Mouse (Mus musculus) midbrain, embryonic 10.5 days (tissue): Measurements from ENCODE around the gene Hrk. TPM values are rescaled to one million over a fixed set of nuclear protein-coding genes. Genes with fewer than 3 reads are reported as not detected.

Experiments
- DNase-seq: peaks from one replicate; pipeline ENCODE4 v3.0.0-alpha.2; 2017; ENCODE audit warnings: low spot score
- H3K27ac ChIP-seq: fragments of 300-500 bp; sonication (generic); replicated peaks from 2 replicates; pipeline ENCODE4 v1.5.1; 2016; ENCODE audit warnings: mild to moderate bottlenecking
- H3K27me3 ChIP-seq: fragments of 300-500 bp; sonication (generic); 2 replicates; pipeline ENCODE4 v1.6.1; 2016; ENCODE audit warnings: low read depth, mild to moderate bottlenecking; ENCODE audit not compliant: poor library complexity, severe bottlenecking
- H3K36me3 ChIP-seq: fragments of 300-500 bp; sonication (generic); 2 replicates; pipeline ENCODE4 v1.6.1; 2016; ENCODE audit warnings: mild to moderate bottlenecking, moderate library complexity
- H3K4me1 ChIP-seq: fragments of 300-500 bp; sonication (generic); 2 replicates; pipeline ENCODE4 v1.6.1; 2016
- H3K4me3 ChIP-seq: fragments of 300-500 bp; sonication (generic); 2 replicates; pipeline ENCODE4 v1.5.1; 2016; ENCODE audit warnings: mild to moderate bottlenecking, moderate library complexity
- H3K9me3 ChIP-seq: fragments of 300-500 bp; sonication (generic); replicated peaks from 2 replicates; pipeline ENCODE4 v1.6.1; 2016; ENCODE audit warnings: mild to moderate bottlenecking
- WGBS: fragments of 180-500 bp; shearing (Covaris S2); methylation state at CpG from one replicate; pipeline ENCODE4 v1.1.7; 2016; 5-methylcytosine and 5-hydroxymethylcytosine counted together
- polyA plus RNA-seq: library from polyadenylated mRNA; unstranded; fragments of >200 nt; fragmentation: Nextera tagmentation; extraction: Ambion mirVana; gene quantifications from 2 replicates; pipeline ENCODE4 v1.2.1, GENCODE M21; 2016

The Hrk gene
- polyA plus RNA-seq, 1 experiment from 2014 or later: 0.06 TPM

- H3K27me3 ChIP-seq: peaks cover 93% of the 10 kb centered on the region
- H3K9me3 ChIP-seq: no peaks in the 10 kb centered on the region
- DNase-seq: peak; percentile 49
- H3K4me3 ChIP-seq: peak overlapping the region; percentile 59
- no peak overlapping the region; the same call in 1 of the 2 replicates for H3K27ac ChIP-seq
- H3K36me3 ChIP-seq: no peaks in the 10 kb centered on the region
- WGBS: 6% methylated on average over 116 of the region's 117 CpGs
- H3K4me1 ChIP-seq: peaks cover 50% of the 10 kb centered on the region
These were observed 5.1 kb downstream of the Hrk start for GRCm38 (mm10) chr5:118169222-118170221.

- Histone ChIP-seq H3K9me3 (peaks cover 5% of the 10 kb centered on the region), H3K4me3 (peak overlapping the region; percentile 37), H3K27me3 (peaks cover 98% of the 10 kb centered on the region), H3K36me3 (no peaks in the 10 kb centered on the region), H3K4me1 (peaks cover 57% of the 10 kb centered on the region), H3K27ac (no peak overlapping the region)
- DNase-seq: peak; percentile 47
- WGBS: 1% methylated on average over 25 of the region's 25 CpGs
These were observed 6.6 kb downstream of the Hrk start for GRCm38 (mm10) chr5:118170888-118171529.

GRCm38 (mm10) chr5:118171665-118172064 lies 7.2 kb downstream of the Hrk start:
- H3K4me3 ChIP-seq: peak overlapping the region; percentile 37
- under 1% methylated on average over 36 of the region's 36 CpGs for WGBS
- peak; percentile 24 for DNase-seq
- H3K4me1 ChIP-seq: peaks cover 57% of the 10 kb centered on the region
- no peaks in the 10 kb centered on the region for H3K36me3 ChIP-seq
- H3K27ac ChIP-seq: no peak overlapping the region
- H3K27me3 ChIP-seq: peaks cover 93% of the 10 kb centered on the region
- peaks cover 5% of the 10 kb centered on the region for H3K9me3 ChIP-seq

- Histone ChIP-seq H3K36me3 (no peaks in the 10 kb centered on the region), H3K9me3 (peaks cover 5% of the 10 kb centered on the region), H3K27ac (no peak overlapping the region), H3K27me3 (peaks cover 91% of the 10 kb centered on the region), H3K4me3 (peak overlapping the region; percentile 37), H3K4me1 (peaks cover 57% of the 10 kb centered on the region)
- DNase-seq: peak; percentile 27
- under 1% methylated on average over 27 of the region's 27 CpGs for WGBS
These were observed 7.8 kb downstream of the Hrk start for GRCm38 (mm10) chr5:118172078-118172723.

GRCm38 (mm10) chr5:118174310-118175009 lies 10.0 kb downstream of the Hrk start:
- H3K27me3 ChIP-seq: peaks cover 68% of the 10 kb centered on the region
- peak overlapping the region; percentile 51 for H3K4me3 ChIP-seq
- peaks cover 51% of the 10 kb centered on the region for H3K4me1 ChIP-seq
- under 1% methylated on average over 22 of the region's 22 CpGs for WGBS
- H3K36me3 ChIP-seq: no peaks in the 10 kb centered on the region
- H3K27ac ChIP-seq: peak overlapping the region; percentile 63; the same call in 1 of the 2 replicates
- DNase-seq: peak; percentile 51
- H3K9me3 ChIP-seq: peaks cover 5% of the 10 kb centered on the region

GRCm38 (mm10) chr5:118175137-118175536 lies 10.7 kb downstream of the Hrk start:
- H3K27ac ChIP-seq: no peak overlapping the region; the same call in 1 of the 2 replicates
- H3K36me3 ChIP-seq: no peaks in the 10 kb centered on the region
- peaks cover 5% of the 10 kb centered on the region for H3K9me3 ChIP-seq
- H3K4me1 ChIP-seq: peaks cover 46% of the 10 kb centered on the region
- 22% methylated on average over 2 of the region's 2 CpGs for WGBS
- peak overlapping the region; percentile 51 for H3K4me3 ChIP-seq
- DNase-seq: no peak
- H3K27me3 ChIP-seq: peaks cover 61% of the 10 kb centered on the region

GRCm38 (mm10) chr5:118177640-118178039 lies 13.2 kb downstream of the Hrk start:
- Histone ChIP-seq H3K9me3 (peaks cover 5% of the 10 kb centered on the region), H3K4me1 (peaks cover 21% of the 10 kb centered on the region), H3K27me3 (peaks cover 36% of the 10 kb centered on the region), H3K4me3 (no peak overlapping the region), H3K36me3 (no peaks in the 10 kb centered on the region), H3K27ac (no peak overlapping the region)
- 82% methylated on average over 7 of the region's 7 CpGs for whole genome bisulfite sequencing
- DNase-seq: no peak

GRCm38 (mm10) chr5:118186903-118187633 lies 22.6 kb downstream of the Hrk start:
- DNase-seq: no peak
- H3K9me3 ChIP-seq: no peaks in the 10 kb centered on the region
- no peak overlapping the region for H3K27ac ChIP-seq
- peaks cover 12% of the 10 kb centered on the region for H3K27me3 ChIP-seq
- peaks cover 17% of the 10 kb centered on the region for H3K4me1 ChIP-seq
- no peak overlapping the region for H3K4me3 ChIP-seq
- WGBS: 86% methylated on average over 9 of the region's 9 CpGs
- no peaks in the 10 kb centered on the region for H3K36me3 ChIP-seq

- no peak for DNase-seq
- Histone ChIP-seq H3K27me3 (peaks cover 18% of the 10 kb centered on the region), H3K9me3 (no peaks in the 10 kb centered on the region), H3K4me1 (peaks cover 26% of the 10 kb centered on the region), H3K36me3 (no peaks in the 10 kb centered on the region), H3K27ac (no peak overlapping the region), H3K4me3 (no peak overlapping the region)
- 67% methylated on average over 6 of the region's 6 CpGs for WGBS
These were observed 23.9 kb downstream of the Hrk start for GRCm38 (mm10) chr5:118188356-118188755.

GRCm38 (mm10) chr5:118190491-118190890 lies 26.0 kb downstream of the Hrk start:
- 83% methylated on average over 9 of the region's 9 CpGs for WGBS
- Histone ChIP-seq H3K4me1 (peaks cover 30% of the 10 kb centered on the region), H3K27me3 (peaks cover 21% of the 10 kb centered on the region)

GRCm38 (mm10) chr5:118192221-118192620 lies 27.8 kb downstream of the Hrk start:
- WGBS: 31% methylated on average over 18 of the region's 18 CpGs
- Histone ChIP-seq H3K4me1 (peaks cover 29% of the 10 kb centered on the region), H3K27ac (no peak overlapping the region), H3K27me3 (peaks cover 21% of the 10 kb centered on the region), H3K4me3 (no peak overlapping the region), H3K9me3 (no peaks in the 10 kb centered on the region), H3K36me3 (no peaks in the 10 kb centered on the region)
- no peak for DNase-seq

More at GRCm38 (mm10) chr5:118190491-118190890, 26.0 kb downstream of the Hrk start:
- no peak overlapping the region for H3K4me3 ChIP-seq
- DNase-seq: no peak
- H3K36me3 ChIP-seq: no peaks in the 10 kb centered on the region
- H3K9me3 ChIP-seq: no peaks in the 10 kb centered on the region
- no peak overlapping the region for H3K27ac ChIP-seq
